Mouse (Mus musculus) megakaryocyte, embryonic 14.5 days (primary cell): ENCODE measurements around the gene Vps13c.

Experiments
- FLI1 ChIP-seq: IDR thresholded peaks from 2 replicates; pipeline ENCODE4 v1.6.1; 2012; ENCODE audit warnings: low read length, inconsistent platforms, mixed read lengths
- GATA1 ChIP-seq: IDR thresholded peaks from 3 replicates; pipeline ENCODE4 v1.6.1; 2012; ENCODE audit warnings: mixed read lengths, low read length, inconsistent platforms, borderline replicate concordance

DNA sequence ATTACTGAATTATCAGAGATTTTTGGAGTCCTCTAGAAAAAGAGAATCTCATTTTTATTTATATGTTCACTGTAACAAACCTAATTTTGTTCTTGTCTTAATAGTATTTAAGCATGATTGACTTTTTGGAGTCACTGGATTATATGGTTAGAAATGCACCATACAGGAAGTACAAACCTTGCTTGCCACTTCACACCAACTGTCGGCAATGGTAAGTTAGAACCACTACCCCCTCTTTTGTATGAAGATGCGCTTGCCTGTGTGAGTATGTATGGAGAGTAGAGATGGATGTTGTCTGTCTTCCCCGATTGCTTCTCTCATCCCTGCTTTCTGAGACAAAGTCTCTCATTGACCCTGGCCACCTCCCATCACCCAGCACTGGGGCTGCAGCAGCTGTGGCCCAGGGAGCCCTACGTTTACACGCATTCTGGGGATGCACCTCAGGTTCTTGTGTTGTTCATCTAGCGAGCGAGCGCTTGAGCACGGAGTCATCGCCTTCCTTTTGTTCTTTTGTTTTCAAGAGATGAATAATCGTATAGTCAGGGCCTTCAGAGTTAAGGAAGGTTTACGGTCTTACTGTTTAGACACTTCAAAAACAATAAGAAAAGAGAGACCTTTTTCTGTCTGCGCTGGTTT, 43.3 kb downstream of the Vps13c start:
- no peak for TF ChIP-seq GATA1
- TF ChIP-seq FLI1: no peak
